Mouse (Mus musculus) MEL-GATA-1-ER (cell line): Measurements from ENCODE around the gene Cep112.

Source experiments
- DNase-seq: peaks from one replicate; pipeline ENCODE4 v3.0.0-alpha.2; 2012; ENCODE audit warnings: low read depth; ENCODE audit errors: extremely low read depth

Cep112 gene

DNA sequence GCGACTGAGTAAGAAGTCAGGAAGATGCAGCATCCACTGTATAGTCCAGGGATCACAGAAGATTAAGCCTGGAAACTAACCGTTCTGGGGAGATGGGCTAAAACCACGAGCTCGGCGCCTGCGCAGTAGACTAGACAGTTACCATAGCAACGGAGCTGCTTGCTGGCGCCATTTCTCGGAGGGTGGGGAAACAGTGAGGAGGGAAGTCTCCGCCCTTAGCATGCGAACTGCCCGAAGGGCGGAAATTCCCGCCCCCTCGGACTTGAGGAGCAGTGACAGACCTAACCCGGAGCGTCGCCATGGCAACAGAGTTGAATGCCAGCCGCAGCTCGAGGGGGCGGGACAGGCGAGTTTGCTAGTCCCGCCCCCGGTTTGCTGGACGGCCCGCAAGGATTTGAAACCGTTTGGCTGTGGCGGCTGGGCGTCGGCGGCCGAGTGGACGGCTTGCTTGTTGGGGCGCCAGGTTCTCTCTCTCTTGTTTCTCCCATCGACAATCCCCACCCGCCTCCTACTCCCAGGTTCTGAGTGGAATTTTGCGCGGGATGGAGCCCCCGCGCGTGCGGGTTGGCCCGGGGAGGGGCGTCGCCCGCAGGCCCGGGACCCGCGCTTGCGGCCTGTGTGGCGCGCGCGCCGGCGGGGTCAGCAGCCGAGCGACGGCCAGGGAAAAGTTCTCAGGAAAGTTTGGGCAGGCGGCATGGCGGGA is at the start of gene Cep112:
Gene Cep112, plus strand, starts transcription at position 304 of the 703 bp plus-strand sequence.
- DNase-seq = peak; percentile 98

DNA sequence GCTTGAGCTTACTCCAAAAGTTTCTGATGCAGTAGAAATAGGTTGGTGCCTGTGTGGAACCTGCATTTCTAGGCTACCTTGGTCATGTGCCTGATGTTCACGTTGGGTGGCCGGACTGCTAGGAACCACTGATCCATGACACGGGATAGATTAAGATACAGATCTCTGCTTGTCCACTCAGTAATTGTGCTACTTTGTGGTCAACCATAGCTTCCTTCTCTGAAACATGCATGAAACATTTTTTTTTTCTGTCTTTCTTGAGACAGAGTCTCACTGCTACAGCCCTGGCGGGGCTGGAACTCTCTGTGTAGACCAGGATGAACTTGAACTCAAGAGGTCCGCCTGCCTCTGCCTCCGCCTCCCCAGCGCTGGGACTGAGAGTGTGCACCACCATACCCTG is 48.2 kb upstream of the Cep112 start:
- DNase-seq = no peak

- DNase-seq = peak; percentile 71
Measured at GRCm38 (mm10) chr11:108377680-108378362, 47.2 kb upstream of the Cep112 start.

GRCm38 (mm10) chr11:108378363-108378751 is 46.6 kb upstream of the Cep112 start:
- DNase-seq = no peak

GRCm38 (mm10) chr11:108382664-108383063 is 42.3 kb upstream of the Cep112 start:
- DNase-seq = no peak

- DNase-seq = no peak
Measured at GRCm38 (mm10) chr11:108384920-108385665, 39.9 kb upstream of the Cep112 start.

DNA sequence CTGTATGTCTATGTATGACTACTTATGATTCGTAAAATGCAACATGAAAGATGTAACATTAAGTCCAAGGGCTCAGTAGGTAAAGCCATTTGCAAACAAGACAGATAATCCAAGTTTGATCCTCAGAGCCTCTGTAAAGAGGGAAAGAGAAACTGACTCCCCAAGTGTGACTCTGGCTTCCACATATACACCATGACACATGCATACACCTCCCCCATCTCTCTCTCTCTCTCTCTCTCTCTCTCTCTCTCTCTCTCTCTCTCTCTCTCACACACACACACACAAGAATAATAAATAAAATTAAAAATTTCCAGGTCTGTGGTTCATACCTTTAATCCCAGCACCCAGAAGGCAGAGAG is 39.3 kb upstream of the Cep112 start:
- no peak for DNase-seq

- DNase-seq = no peak
Measured at GRCm38 (mm10) chr11:108395061-108395460, 29.9 kb upstream of the Cep112 start.

GRCm38 (mm10) chr11:108396076-108396829 is 28.7 kb upstream of the Cep112 start:
- DNase-seq = no peak

- DNase-seq = no peak
Measured at GRCm38 (mm10) chr11:108409876-108410644, 14.9 kb upstream of the Cep112 start.

DNA sequence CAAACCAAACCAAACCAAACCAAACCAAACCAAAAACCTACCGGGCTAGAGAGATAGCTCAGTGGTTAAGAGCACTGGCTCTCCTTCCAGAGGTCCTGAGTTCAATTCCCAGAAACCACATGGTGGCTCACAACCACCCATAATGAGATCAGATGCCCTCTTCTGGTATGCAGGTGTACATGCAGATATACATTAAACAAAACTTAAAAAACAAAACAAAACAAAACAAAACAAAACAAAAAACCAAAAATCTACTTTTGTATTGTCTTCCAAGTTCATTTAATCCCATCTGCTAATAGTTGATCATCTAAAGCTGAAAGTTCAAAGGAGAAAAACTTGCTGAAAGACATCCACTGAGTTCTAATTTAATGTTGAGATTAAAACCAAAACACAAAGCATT is 8.6 kb upstream of the Cep112 start:
- no peak for DNase-seq

- peak; percentile 72 for DNase-seq
Measured at GRCm38 (mm10) chr11:108418540-108418939, 6.5 kb upstream of the Cep112 start.

- no peak for DNase-seq
Measured at GRCm38 (mm10) chr11:108419242-108419641, 5.8 kb upstream of the Cep112 start.

DNA sequence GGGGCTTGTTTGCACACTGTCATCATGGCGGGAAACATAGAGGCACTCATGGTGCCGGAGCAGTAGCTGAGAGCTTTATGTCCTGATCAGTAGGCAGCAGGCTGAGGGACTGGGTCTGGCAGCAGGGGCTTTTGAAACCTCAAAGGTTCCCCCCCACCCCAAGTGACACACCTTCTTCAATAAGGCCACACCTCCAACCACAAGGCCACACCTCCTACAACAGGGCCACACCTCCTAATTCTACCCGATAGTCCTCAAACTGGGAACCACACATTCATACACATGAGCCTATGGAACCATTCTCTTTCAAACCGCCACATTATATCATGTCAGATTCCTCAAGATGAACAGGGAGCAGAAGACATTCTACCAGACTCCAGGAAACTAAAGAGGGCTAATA is 4.2 kb upstream of the Cep112 start:
- DNase-seq = peak; percentile 68

GRCm38 (mm10) chr11:108423221-108423620 is 1.8 kb upstream of the Cep112 start:
- DNase-seq = no peak

DNA sequence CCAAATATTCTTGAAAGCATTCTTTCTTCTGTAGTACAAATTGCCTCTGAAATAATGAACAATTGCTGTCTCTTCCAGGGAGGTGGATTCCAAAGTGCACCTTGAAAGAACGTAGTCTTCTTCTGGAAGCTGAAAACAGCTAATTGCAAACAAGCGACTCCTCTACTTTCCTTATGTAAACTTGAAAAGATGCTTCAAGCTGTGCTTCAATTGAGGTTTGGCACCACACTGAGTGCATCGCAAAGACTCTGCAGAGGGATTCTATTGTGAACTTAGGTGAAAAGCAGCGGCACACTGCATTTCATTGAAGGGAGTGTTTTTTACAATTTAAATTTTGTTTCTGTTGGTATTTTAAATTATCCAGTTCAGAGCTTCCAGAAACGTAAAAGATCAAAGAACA is 881 bp upstream of the Cep112 start:
- DNase-seq = no peak

GRCm38 (mm10) chr11:108425592-108425921 is 565 bp downstream of the Cep112 start:
- no peak for DNase-seq

GRCm38 (mm10) chr11:108426086-108426485 is 1.1 kb downstream of the Cep112 start:
- DNase-seq = no peak

DNA sequence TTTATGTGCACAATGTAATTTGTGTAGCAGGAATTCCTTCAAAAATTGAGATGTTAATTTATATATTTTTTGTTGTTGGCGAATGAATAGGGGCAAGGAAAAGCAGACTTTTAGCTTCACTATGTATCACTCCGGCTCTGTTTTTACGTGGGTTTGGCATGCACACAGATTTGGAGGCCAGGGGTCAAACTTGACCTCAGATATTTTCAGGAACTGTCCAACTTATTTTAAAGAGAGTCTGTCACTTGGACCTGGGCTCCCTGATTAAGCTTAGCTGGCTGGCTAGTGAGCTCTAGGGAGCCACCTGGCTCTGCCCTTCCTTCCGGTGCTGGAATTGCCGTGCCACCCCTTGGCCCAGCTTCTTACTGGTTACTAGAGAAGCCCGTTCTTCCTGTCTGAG is 2.2 kb downstream of the Cep112 start:
- no peak for DNase-seq

DNA sequence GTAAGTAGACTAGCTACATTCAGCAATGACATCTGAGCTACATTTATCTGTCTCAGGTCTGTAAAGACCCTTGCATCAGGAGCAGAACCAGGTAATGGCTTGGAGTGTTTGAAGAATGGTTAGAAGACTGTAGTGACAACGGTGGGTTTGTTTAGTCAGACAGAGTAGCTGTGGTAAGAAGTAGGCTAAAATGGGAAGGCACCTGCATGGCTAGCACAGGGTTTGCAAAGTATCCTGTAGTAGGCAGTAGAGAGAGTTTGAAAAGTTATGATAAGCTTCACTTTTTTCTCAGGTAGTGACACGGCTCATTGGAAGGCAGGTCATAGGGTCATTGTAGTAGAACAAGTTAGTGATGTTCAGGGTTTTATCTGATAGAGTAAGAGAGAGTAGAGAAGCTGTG is 4.1 kb downstream of the Cep112 start:
- DNase-seq = no peak
